Mouse (Mus musculus) myocyte (in vitro differentiated cells): ENCODE measurements at regions not wholly inside any gene's neighbourhood (a gene's known extent, or its start where the extent isn't known, plus 50 kb on each side); places are given as distances from the start of the nearest gene placed in this dataset.

Experiments
- H3K27me3 ChIP-seq: one replicate; pipeline ENCODE4 v1.6.1; 2011; ENCODE audit not compliant: control insufficient read depth, insufficient read depth, insufficient read length
- H3K36me3 ChIP-seq: one replicate; pipeline ENCODE4 v1.6.1; 2011; ENCODE audit not compliant: control insufficient read depth, insufficient read depth
- H3K4me2 ChIP-seq: one replicate; pipeline ENCODE4 v1.6.1; 2011; ENCODE audit warnings: low read depth, control low read depth
- H3K4me3 ChIP-seq: one replicate; pipeline ENCODE4 v1.5.1; 2011; ENCODE audit warnings: mild to moderate bottlenecking, control low read depth, moderate library complexity
- H3K79me2 ChIP-seq: one replicate; pipeline ENCODE4 v1.6.1; 2011; ENCODE audit not compliant: control insufficient read depth, insufficient read depth
- H3ac ChIP-seq: one replicate; pipeline ENCODE4 v1.6.1; 2011; ENCODE audit not compliant: control insufficient read depth, insufficient read length
- CEBPB ChIP-seq: IDR thresholded peaks from 2 replicates; pipeline ENCODE4 v1.6.1; 2011; ENCODE audit warnings: mild to moderate bottlenecking, moderate library complexity; ENCODE audit not compliant: poor library complexity, insufficient read depth, severe bottlenecking
- E2F4 ChIP-seq: IDR thresholded peaks from one replicate; pipeline ENCODE4 v1.6.1; 2011; ENCODE audit warnings: mild to moderate bottlenecking, control low read depth, moderate library complexity; ENCODE audit not compliant: insufficient read depth
- MAX ChIP-seq: IDR thresholded peaks from one replicate; pipeline ENCODE4 v1.6.1; 2011; ENCODE audit warnings: low read depth, mild to moderate bottlenecking, control low read depth
- MYOD1 ChIP-seq, 3 experiments: IDR thresholded peaks; one replicate each; pipeline ENCODE4 v1.6.1; 2011; ENCODE audit warnings: control low read depth in 2 of 3, low read depth in 2 of 3, mild to moderate bottlenecking in 2 of 3, moderate library complexity in 1 of 3; ENCODE audit not compliant: insufficient read length in 2 of 3, control insufficient read depth in 1 of 3
- MYOG ChIP-seq, 3 experiments: IDR thresholded peaks; one replicate each; pipeline ENCODE4 v1.6.1; 2011; ENCODE audit warnings: control low read depth in 2 of 3, low read depth in 2 of 3, mild to moderate bottlenecking in 2 of 3; ENCODE audit not compliant: insufficient read length in 2 of 3, control insufficient read depth in 1 of 3, insufficient read depth in 1 of 3
- POLR2A ChIP-seq: IDR thresholded peaks from one replicate; pipeline ENCODE4 v1.6.1; 2011; ENCODE audit warnings: low read depth, mild to moderate bottlenecking, control low read depth, moderate library complexity; ENCODE audit not compliant: insufficient read length
- POLR2AphosphoS2 ChIP-seq: IDR thresholded peaks from one replicate; pipeline ENCODE4 v1.6.1; 2011; ENCODE audit warnings: low read depth, control low read depth; ENCODE audit not compliant: insufficient read length
- REST ChIP-seq: IDR thresholded peaks from one replicate; pipeline ENCODE4 v1.6.1; 2011; ENCODE audit warnings: mild to moderate bottlenecking, control low read depth, moderate library complexity; ENCODE audit not compliant: insufficient read depth, insufficient read length
- SRF ChIP-seq: IDR thresholded peaks from one replicate; pipeline ENCODE4 v1.6.1; 2011; ENCODE audit warnings: low read depth; ENCODE audit not compliant: control insufficient read depth, insufficient read length
- TCF12 ChIP-seq: IDR thresholded peaks from one replicate; pipeline ENCODE4 v1.6.1; 2011; ENCODE audit warnings: mild to moderate bottlenecking, control low read depth; ENCODE audit not compliant: poor library complexity, insufficient read depth, severe bottlenecking
- TCF3 ChIP-seq: IDR thresholded peaks from one replicate; pipeline ENCODE4 v1.6.1; 2011; ENCODE audit warnings: low read depth, control low read depth; ENCODE audit not compliant: insufficient read length
- USF1 ChIP-seq: IDR thresholded peaks from one replicate; pipeline ENCODE4 v1.6.1; 2011; ENCODE audit warnings: low read depth, mild to moderate bottlenecking, control low read depth, moderate library complexity

DNA sequence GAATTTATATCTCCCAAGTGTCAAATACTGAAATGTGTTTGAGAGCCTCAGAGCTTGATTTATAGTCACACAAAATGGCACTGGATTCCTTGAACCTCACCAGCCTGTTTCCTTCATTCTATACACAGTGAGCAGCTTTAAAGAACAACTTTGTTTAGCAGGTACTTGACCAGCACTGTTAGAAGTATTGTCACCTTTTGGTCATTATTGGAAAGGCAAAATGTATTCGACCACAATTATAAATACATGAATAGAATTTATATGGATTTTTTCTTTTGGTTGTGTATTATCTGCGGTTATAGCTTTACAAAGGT, 527.3 kb upstream of the Pdzrn3 start:
- Histone ChIP-seq H3K79me2 (no peaks in the 10 kb centered on the region), H3ac (no peak overlapping the region), H3K4me2 (no peak overlapping the region), H3K4me3 (no peak overlapping the region), H3K36me3 (no peaks in the 10 kb centered on the region), H3K27me3 (no peaks in the 10 kb centered on the region)
- TF ChIP-seq POLR2A (no peak), REST (no peak)

DNA sequence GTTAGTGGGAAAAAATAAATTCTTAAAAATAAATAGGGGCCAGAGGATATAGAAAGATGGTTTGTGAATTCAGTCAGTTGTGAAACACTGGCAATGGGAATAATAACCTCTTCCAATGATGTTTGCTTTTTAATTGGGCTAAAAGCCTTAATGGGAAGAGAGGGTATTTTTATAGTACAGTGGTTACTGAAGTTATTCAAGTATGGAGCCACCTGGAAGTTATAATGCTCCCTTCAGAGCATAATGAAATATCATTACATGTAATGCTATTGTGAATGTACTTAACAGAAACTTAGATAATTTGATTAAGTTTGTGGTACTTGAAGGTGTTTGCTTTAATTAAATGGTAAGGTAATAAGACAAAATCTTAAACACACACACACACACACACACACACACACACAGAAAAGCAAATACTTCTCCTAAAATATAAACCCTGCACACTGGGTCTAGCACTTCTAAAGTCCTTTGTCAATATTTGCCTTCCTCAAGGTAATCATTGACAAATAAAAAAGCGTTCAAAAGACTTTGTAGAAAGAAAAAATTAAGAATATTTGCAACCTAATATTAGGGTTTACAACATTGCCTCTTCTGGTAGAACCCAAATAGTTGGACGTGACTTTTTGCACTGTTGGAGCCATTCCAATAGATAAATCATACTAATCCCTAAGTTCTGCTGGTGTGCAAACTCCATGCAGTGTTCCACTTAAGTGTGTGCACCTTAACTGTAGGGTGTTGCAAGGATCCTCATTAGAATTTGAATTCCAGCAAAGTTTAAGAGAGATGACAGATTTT, 526.7 kb upstream of the Pdzrn3 start:
- Histone ChIP-seq H3K36me3 (no peaks in the 10 kb centered on the region), H3ac (no peak overlapping the region), H3K4me3 (no peak overlapping the region), H3K79me2 (no peaks in the 10 kb centered on the region), H3K4me2 (no peak overlapping the region), H3K27me3 (no peaks in the 10 kb centered on the region)
- TF ChIP-seq E2F4 (no peak), CEBPB (no peak), TCF3 (no peak), TCF12 (no peak), USF1 (no peak), MAX (no peak), MYOD1 (IDR thresholded peaks at IDR 0.05; ENCODE audit: control insufficient read depth in 1 of 3, insufficient read length in 2 of 3, low read depth in 2 of 3) (no peak), SRF (no peak), MYOG (IDR thresholded peaks at IDR 0.05; ENCODE audit: control insufficient read depth in 1 of 3, insufficient read depth in 1 of 3, insufficient read length in 2 of 3, low read depth in 2 of 3) (no peak), POLR2AphosphoS2 (no peak), REST (no peak), POLR2A (no peak)

DNA sequence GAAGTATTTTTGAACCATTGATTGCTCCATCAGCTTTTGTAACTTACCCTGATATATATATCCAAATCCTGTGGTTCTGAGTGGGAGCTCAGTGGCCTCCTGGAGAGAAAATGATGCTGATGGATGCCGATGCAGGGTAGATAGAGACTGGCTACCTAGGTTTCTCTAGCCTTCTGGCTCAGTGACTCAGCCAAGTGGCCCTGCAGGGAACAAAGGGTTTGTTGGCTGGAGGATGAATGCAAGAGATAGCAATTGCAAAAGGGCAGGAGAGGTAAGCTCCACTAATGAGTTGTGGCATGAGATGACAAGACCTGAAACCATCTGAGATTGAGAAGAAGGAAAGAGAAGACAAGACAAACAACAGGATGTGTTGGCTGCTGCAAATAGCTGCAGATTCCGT, 524.6 kb upstream of the Pdzrn3 start:
- Histone ChIP-seq H3K4me2 (no peak overlapping the region), H3K27me3 (no peaks in the 10 kb centered on the region), H3K4me3 (no peak overlapping the region), H3ac (no peak overlapping the region), H3K79me2 (no peaks in the 10 kb centered on the region), H3K36me3 (no peaks in the 10 kb centered on the region)
- TF ChIP-seq POLR2AphosphoS2: no peak
- TF ChIP-seq TCF3: no peak
- no peak for TF ChIP-seq CEBPB
- TF ChIP-seq MAX: no peak
- TF ChIP-seq USF1: no peak
- no peak for TF ChIP-seq SRF
- TF ChIP-seq REST: no peak
- TF ChIP-seq TCF12: no peak
- TF ChIP-seq MYOD1 (IDR thresholded peaks at IDR 0.05; ENCODE audit: control insufficient read depth in 1 of 3, insufficient read length in 2 of 3, low read depth in 2 of 3): no peak
- TF ChIP-seq MYOG (IDR thresholded peaks at IDR 0.05; ENCODE audit: control insufficient read depth in 1 of 3, insufficient read depth in 1 of 3, insufficient read length in 2 of 3, low read depth in 2 of 3): no peak
- no peak for TF ChIP-seq POLR2A
- TF ChIP-seq E2F4: no peak

DNA sequence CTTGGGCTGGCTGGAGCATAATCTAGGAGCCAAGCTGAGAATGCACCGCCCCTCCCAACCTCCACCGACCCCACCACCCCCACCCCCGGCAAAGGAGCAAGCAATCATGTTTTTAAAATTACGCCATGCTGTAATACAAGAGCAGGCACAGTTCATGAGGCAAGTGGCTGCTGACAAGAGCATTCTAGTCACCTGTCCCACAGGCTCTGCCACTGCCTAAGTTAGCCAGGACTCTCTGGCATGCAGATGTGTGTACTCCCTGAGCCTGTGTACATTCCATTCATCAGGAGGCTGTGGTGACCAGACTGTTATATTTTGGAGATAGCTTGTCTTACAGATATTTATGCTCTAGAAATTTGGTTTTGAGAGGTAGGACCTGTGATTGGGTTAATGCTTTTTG, 520.8 kb upstream of the Pdzrn3 start:
- H3K36me3 ChIP-seq: no peaks in the 10 kb centered on the region
- no peak overlapping the region for H3K4me2 ChIP-seq
- no peaks in the 10 kb centered on the region for H3K79me2 ChIP-seq
- no peak overlapping the region for H3ac ChIP-seq
- no peak overlapping the region for H3K4me3 ChIP-seq
- no peaks in the 10 kb centered on the region for H3K27me3 ChIP-seq
- TF ChIP-seq REST (no peak), CEBPB (no peak), POLR2A (no peak), MYOD1 (IDR thresholded peaks at IDR 0.05; ENCODE audit: control insufficient read depth in 1 of 3, insufficient read length in 2 of 3, low read depth in 2 of 3) (no peak), MAX (no peak), TCF12 (no peak), E2F4 (no peak), MYOG (IDR thresholded peaks at IDR 0.05; ENCODE audit: control insufficient read depth in 1 of 3, insufficient read depth in 1 of 3, insufficient read length in 2 of 3, low read depth in 2 of 3) (no peak), USF1 (no peak), SRF (no peak), TCF3 (no peak), POLR2AphosphoS2 (no peak)

GRCm38 (mm10) chr6:101890655-101891054, 513.0 kb upstream of the Pdzrn3 start:
- H3K36me3 ChIP-seq: no peaks in the 10 kb centered on the region
- no peak overlapping the region for H3K4me3 ChIP-seq
- no peaks in the 10 kb centered on the region for H3K79me2 ChIP-seq
- no peak overlapping the region for H3K4me2 ChIP-seq
- no peaks in the 10 kb centered on the region for H3K27me3 ChIP-seq
- no peak overlapping the region for H3ac ChIP-seq
- no peak for TF ChIP-seq MYOD1 (IDR thresholded peaks at IDR 0.05; ENCODE audit: control insufficient read depth in 1 of 3, insufficient read length in 2 of 3, low read depth in 2 of 3)
- TF ChIP-seq E2F4: no peak
- no peak for TF ChIP-seq TCF3
